Mouse (Mus musculus) mouse trophoblast stem cell (cell line): ENCODE results near the gene Dock8.

Source experiments
- in situ Hi-C, 2 experiments: fragments of 300-500 bp; cut with MseI, MboI; formaldehyde crosslinking; loops; 2 replicates in 1 of 2; 3 replicates in 1 of 2; pipeline ENCODE4 v1.15.1; 2025

The Dock8 gene

DNA sequence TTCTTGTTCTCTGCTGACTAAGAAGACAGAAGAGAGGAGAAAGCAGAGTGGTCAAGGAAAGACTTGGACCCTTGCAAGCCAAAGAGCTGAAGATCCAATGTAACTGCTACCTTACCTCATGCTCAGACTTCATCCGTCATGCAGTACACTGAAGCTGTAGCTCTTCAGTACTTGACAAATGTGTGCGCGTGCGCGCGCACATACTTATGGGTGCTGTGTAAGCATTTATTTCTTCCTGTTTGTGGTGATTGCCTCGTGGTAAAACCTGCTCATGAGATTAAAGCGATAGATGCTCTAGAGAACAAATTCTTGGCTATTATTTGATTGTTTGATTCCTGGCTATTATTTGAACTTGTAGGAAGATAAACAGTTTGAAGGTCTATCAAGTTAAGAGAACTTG, 58.5 kb downstream of the Dock8 start:
- in situ Hi-C loops: no loop called here

DNA sequence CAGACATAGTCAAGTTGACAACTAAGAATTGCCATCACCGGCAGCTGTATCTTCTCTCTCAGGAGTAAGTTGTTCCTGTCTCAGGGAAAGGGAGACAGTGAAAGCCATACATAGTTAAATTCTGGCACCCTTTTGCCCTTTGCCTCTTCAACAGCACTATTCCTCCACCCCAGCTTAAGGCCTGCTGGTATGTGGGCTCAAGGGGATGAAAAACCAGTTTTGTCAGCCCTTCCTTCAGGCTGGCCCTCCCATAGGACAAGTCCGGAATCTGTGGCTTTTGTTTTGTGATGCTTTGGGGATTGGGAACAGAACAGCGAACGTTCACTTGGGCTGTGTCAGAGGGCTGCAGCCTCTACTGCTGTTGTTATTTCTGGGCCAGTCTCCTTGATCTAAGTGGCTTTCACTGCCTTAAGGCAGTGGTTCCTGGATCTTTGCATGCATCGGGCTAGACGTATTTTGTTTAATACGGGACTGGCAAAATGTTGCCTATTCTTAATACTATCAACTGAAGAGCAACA, 60.6 kb downstream of the Dock8 start:
- in situ Hi-C loops: no loop called here

DNA sequence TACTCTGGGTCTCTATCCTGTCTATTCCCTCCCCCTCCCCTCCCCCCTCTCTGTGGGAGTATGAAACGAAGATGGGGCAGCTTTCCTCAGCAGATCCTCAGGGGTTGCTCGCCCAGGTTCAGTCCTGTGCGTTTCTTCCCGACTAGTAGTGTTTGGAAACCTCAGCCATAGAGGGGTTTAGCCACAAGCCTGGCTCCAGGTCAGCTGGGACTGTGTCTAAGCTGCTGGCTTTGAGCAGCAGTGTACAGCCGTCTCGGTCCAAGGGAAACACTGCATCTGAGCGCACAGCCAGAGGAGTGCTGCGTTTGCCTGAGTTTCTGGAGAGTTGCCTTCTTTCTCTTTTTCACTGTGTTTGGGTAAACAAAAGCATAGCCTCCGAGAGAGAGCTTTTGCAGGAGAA, 61.0 kb downstream of the Dock8 start:
- in situ Hi-C loops: no loop called here

- in situ Hi-C loops: no loop called here
These were observed 63.0 kb downstream of the Dock8 start for GRCm38 (mm10) chr19:25062188-25062856.

GRCm38 (mm10) chr19:25062857-25063240, 63.5 kb downstream of the Dock8 start:
- in situ Hi-C loops: no loop called here

DNA sequence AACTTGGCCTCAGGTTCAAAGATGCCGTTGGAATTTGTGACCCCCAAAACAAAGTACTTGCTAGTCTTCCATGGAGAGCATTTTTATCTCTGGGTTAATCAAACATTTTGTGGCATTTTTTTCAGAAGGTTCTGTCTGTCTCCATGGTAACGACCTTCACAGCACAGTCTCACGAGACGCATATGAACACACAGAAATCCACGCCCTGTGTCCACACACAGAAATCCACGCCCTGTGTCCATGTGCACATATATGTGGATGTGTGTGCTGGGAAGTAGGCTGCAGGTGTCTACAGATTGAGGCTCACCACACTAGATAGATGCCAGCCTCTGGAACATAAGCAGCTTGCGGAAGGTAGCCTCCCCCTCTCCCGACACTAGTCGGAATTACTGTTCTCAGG, 66.9 kb downstream of the Dock8 start:
- in situ Hi-C loops: no loop called here

DNA sequence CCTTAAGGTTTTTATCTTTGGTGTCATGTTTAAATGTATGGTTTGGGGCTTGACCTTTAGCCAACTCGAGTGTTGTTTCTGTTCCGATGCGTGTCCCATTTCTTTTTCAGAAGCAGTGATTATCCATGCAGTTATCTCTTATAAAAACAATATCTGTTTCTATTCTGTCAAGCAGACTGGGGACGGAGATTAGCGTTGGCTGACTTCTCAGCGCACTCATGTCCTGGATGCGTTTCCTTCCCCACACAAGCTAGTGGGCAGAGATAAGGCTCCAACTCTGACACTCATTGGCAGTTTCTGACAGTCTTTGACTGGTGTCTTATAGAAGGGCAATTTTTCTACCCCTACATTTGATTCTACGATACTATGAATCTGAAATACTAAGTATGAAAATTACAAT, 69.2 kb downstream of the Dock8 start:
- in situ Hi-C loops: no loop called here

DNA sequence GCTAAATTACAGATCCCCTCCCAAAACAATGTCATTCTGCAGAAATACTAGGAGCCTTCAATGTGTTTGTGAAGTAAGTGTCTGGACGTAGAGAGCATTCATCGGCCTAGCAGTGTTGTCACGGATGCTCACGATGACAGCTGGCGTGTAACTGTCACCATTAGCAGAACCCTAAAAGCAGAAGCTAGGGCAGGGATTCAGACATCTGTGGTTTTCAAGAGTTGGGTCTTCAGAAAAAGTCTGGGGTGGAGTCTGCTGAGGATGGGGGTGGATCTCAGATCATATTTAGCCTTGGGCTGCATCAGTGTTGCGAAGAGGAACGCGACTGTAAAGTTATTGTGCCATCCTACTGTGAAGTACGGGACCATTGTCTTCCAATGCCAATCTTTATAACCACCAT, 73.2 kb downstream of the Dock8 start:
- in situ Hi-C loops: no loop called here

- in situ Hi-C loops: no loop called here
These were observed 75.4 kb downstream of the Dock8 start for GRCm38 (mm10) chr19:25074741-25075140.

GRCm38 (mm10) chr19:25077636-25078035, 78.3 kb downstream of the Dock8 start:
- in situ Hi-C loops: no loop called here

DNA sequence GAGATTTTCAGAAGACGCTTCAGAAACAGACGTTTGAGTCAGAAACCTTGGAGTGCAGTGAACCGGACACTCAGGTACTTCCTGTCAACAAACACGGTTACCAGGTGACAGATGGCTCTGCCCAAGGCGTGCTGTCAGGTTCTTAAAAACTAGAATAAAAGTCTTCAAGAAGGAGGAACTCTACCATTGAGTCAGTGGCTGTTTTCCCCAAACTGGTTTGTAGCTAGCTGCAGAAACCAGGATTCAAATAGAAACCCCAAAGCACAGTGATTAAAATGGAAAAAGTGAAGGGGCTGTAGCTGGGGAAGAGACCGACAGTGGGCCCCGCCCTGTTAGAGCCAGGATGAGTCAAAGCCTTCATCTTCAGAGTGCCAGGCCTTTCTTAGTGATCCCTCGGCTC, 78.8 kb downstream of the Dock8 start:
- in situ Hi-C loops: no loop called here

- in situ Hi-C loops: no loop called here
These were observed 80.8 kb downstream of the Dock8 start for GRCm38 (mm10) chr19:25080166-25080565.

GRCm38 (mm10) chr19:25082839-25083238, 83.5 kb downstream of the Dock8 start:
- in situ Hi-C loops: no loop called here

- in situ Hi-C loops: no loop called here
These were observed 87.8 kb downstream of the Dock8 start for GRCm38 (mm10) chr19:25087181-25087580.

DNA sequence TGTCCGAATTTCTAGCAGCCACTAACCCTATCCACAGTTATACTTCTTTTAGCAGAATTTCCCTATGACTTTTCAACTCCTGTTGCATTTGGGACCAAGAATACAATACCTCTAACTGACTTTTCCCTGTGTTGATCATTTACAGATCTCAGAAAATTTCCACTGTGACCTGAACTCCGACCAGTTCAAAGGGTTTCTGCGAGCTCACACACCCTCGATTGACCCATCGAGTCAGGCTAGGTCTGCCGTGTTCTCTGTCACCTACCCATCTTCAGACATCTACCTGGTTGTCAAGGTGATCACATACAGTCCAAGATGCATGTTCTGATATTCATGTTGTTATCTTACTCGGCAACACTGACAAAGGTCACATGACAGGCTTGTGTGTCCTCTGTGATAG, 90.4 kb downstream of the Dock8 start:
- in situ Hi-C loops: no loop called here

GRCm38 (mm10) chr19:25095135-25095534, 95.8 kb downstream of the Dock8 start:
- in situ Hi-C loops: no loop called here

GRCm38 (mm10) chr19:25096316-25096715, 97.0 kb downstream of the Dock8 start:
- in situ Hi-C loops: no loop called here

GRCm38 (mm10) chr19:25096986-25097385, 97.7 kb downstream of the Dock8 start:
- in situ Hi-C loops: no loop called here

DNA sequence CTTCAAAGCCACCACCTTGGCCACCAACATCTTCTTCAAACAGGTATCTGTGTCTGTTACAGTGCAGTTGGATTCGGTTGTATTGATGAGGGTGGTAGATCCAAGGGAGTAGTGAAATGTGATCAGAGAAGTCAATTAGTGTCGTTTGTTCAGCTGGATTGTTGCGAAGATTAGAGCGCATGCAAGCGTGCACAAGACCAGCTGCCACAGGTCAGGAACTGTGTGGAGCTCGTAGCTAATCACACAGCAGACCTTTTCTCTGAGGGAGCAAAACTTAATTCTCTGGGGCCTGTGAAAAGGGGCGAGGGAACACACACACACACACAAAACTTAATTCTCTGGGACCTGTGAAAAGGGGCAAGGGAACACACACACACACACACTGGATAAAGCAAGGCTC, 98.2 kb downstream of the Dock8 start:
- in situ Hi-C loops: no loop called here

DNA sequence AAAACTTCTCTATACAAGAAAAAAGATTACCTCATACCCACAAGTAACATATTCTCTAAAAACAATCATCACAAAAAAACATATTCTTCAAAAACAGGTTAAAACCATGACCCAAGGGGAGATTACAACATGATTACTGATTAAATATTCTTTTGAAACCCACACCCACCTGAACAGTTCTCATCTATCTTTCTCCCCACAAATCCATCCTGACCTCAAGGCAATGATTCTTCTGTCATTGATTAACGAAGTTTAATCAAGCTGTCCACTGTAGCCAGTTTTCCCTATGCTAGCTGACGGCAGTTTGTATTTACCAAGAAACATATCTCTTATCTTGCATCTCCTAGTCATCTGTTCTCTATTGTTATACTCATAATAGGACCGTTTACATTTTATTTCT, 98.6 kb downstream of the Dock8 start:
- in situ Hi-C loops: no loop called here

DNA sequence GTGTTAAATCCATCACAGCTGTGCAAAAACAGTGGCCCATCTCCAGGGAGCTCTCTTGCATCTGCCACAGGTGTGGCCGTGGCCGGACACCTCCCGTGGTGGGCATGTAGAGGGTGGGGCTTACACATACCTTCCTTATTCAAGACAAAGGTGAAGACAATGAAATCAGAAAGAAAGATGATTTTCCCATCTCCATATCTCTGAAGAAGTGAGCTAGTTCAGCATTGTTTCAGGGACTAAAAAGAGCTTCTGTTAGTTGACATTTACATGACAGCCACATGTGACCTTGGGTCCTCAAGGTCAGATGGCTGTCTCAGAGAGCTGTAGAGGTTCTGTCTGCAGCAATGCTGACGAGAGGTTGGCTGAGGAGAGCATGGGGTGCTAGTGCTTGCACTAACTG, 99.6 kb downstream of the Dock8 start:
- in situ Hi-C loops: no loop called here

- in situ Hi-C loops: loop anchor here in 1 of 2 experiments (10.0 kb wide), 1 partner anchor 349 kb away; no protein-coding TSS in a partner anchor
These were observed 106.3 kb downstream of the Dock8 start for GRCm38 (mm10) chr19:25105682-25106081.

DNA sequence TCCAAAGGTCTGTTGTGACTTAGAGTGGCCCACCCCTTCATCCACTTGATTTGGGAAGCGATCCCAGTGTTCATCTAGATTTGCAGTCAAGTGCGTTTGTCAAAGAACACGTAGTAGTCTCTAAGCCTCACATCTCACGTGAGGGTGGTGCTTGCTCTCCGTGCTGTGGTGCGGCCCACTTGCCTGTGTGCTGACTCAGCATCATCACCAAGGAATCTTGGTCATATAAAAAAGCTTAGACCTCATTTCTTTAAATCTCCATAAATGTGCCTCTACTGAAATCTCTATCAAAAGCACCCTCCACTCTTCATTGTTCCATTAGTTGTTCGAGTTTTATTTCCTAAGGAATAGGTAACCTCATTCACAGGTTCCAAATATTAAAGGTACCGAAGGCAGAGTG, 107.0 kb downstream of the Dock8 start:
- in situ Hi-C loops: loop anchor here in 1 of 2 experiments (10.0 kb wide), 1 partner anchor 348 kb away; no protein-coding TSS in a partner anchor

- in situ Hi-C loops: loop anchor here in 1 of 2 experiments (10.0 kb wide), 1 partner anchor 347 kb away; no protein-coding TSS in a partner anchor
These were observed 108.1 kb downstream of the Dock8 start for GRCm38 (mm10) chr19:25107417-25107816.
